Mouse (Mus musculus) ES-Bruce4 (cell line): Measurements from ENCODE around the gene Nup133.

Source experiments
- CTCF ChIP-seq: IDR thresholded peaks from one replicate; pipeline ENCODE4 v1.8.1; 2011; ENCODE audit warnings: low read depth, low read length
- EP300 ChIP-seq: IDR thresholded peaks from 2 replicates; pipeline ENCODE4 v1.6.1; 2011; ENCODE audit warnings: low read depth, low read length; ENCODE audit not compliant: insufficient read depth
- POLR2A ChIP-seq: IDR thresholded peaks from one replicate; pipeline ENCODE4 v1.8.1; 2011; ENCODE audit warnings: low read length; ENCODE audit not compliant: insufficient read depth

- TF ChIP-seq POLR2A = no peak
- no peak for TF ChIP-seq CTCF
- TF ChIP-seq EP300 = no peak
These were observed 61.1 kb downstream of the Nup133 start for GRCm38 (mm10) chr8:123887956-123888355.
